Mouse (Mus musculus) central nervous system, embryonic 11.5 days (tissue): ENCODE measurements around the gene Hk2. TPM values are rescaled to one million over a fixed set of nuclear protein-coding genes. Genes with fewer than 3 reads are reported as not detected.

Experiments used
- polyA plus RNA-seq: library from polyadenylated mRNA; depleted of rRNA; stranded (reverse); fragments of >200 nt; gene quantifications from 2 replicates; pipeline ENCODE4 v1.2.3, GENCODE M21; 2012; rRNA removed

The Hk2 gene
- 15.9 and 22.3 TPM in 2 replicates for polyA plus RNA-seq

DNA sequence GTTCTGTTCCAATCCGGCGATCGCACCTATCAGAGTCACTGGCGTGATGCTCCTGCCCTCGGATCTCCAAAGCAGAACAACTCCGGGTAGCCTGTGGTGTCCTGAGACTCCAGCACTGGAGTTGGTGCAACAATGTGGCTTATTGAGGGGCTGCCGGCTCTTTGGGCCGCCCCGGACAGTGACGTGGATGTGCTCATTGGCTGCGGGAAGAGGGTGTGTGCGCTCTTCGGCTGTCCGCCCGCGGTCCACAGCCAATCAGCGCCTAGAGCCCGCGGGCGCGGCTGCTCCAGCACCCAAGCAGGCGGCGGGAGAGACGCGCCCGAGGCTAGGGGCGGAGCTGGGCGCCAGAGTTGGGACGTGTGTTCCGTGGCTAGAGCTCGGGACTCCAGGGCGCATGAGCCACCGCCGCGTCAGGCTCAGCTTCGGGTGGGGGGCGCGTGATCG lies at the start of gene Hk2:
Gene Hk2, minus strand, starts transcription at position 134 of the 444 bp plus-strand sequence.

DNA sequence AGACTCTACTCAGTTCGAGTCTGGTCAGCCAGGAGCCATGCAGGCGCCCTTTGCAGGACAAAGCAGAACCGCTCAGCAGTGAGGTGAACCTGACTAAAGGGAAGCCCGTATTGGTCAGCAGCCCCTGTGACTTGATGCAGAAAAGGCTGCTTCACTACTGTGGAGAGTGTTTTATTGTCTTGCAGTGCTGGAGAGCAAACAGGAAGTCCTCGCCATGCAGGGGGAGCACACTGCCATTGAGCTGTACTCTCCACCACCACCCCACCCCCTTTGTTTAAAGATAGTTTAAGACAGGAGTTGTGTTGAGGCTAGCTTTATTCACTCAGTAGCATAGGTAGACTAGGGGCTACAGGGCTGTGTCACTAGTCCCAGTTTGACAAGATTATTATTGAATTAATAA lies 69.0 kb downstream of the Hk2 start, which contains the start of gene Pole4:
Gene Pole4, minus strand, starts transcription at position 145 of the 400 bp plus-strand sequence.

Other genes with a start within 250 kb of the Hk2 start
- 43.0 and 113 TPM in 2 replicates for gene Pole4, start 69.1 kb downstream of the Hk2 start, polyA plus RNA-seq
- 4.6 and 5.0 TPM in 2 replicates for gene Sema4f, start 165.3 kb upstream of the Hk2 start, polyA plus RNA-seq
- 0.31 and 1.7 TPM in 2 replicates for gene M1ap, start 172.4 kb upstream of the Hk2 start, polyA plus RNA-seq